Mouse (Mus musculus) G1E (cell line): Measurements from ENCODE around the gene Neurl2.

Source experiments
- CTCF ChIP-seq: IDR thresholded peaks from 2 replicates; pipeline ENCODE4 v1.5.1; 2012; ENCODE audit warnings: low read depth, low read length, inconsistent platforms, mixed read lengths
- GATA1 ChIP-seq: IDR thresholded peaks from 2 replicates; pipeline ENCODE4 v1.6.1; 2012; ENCODE audit warnings: borderline replicate concordance, low read length, inconsistent platforms, mixed read lengths
- POLR2AphosphoS5 ChIP-seq: IDR thresholded peaks from 2 replicates; pipeline ENCODE4 v1.6.1; 2012; ENCODE audit warnings: low read depth, low read length, inconsistent platforms; ENCODE audit not compliant: insufficient replicate concordance
- TAL1 ChIP-seq: conservative IDR thresholded peaks from 2 replicates; pipeline ENCODE4 v1.6.1; 2012; ENCODE audit warnings: low read depth, low read length, inconsistent platforms, mixed read lengths

- TF ChIP-seq CTCF = peak; percentile 89
- TF ChIP-seq GATA1 = no peak
- no peak for TF ChIP-seq POLR2AphosphoS5
- TF ChIP-seq TAL1 = no peak
These were observed 39.0 kb downstream of the Neurl2 start for GRCm38 (mm10) chr2:164794293-164794692.
